Mouse (Mus musculus): Measurements from ENCODE around the gene Glra2. TPM values are rescaled to one million over a fixed set of nuclear protein-coding genes. Genes with fewer than 3 reads are reported as not detected.

Gene Glra2
- not detected in 2 replicates for polyA plus RNA-seq (2012; rRNA removed)

GRCm38 (mm10) chrX:165326939-165327698 lies at the start of gene Glra2:
Gene Glra2 (minus strand): TSS chrX:165327393.

